Mouse (Mus musculus): ENCODE results near the gene Rpl38. TPM values are rescaled to one million over a fixed set of nuclear protein-coding genes. Genes with fewer than 3 reads are reported as not detected.
A peak's percentile ranks its signal among the peaks of the same experiment; 100 is the strongest.

Gene Rpl38
- polyA plus RNA-seq, 1 experiment from 2014 or later, result 754 TPM

GRCm38 (mm10) chr11:114692601-114693000 is 24.3 kb downstream of the Rpl38 start:
- H3K27ac ChIP-seq (replicated peaks), result no peak overlapping the region
- no peak for ATAC-seq (ENCODE audit: extremely low read depth, insufficient number of reproducible peaks, low FRiP score, low TSS enrichment)
- H3K4me1 ChIP-seq, result peaks cover 4% of the 10 kb centered on the region; the same call in 1 of the 2 replicates
- H3K4me3 ChIP-seq, result no peak overlapping the region
- 56% methylated on average over 7 of the region's 7 CpGs for WGBS
- H3K4me2 ChIP-seq, result no peak overlapping the region
- peaks cover 9% of the 10 kb centered on the region for H3K36me3 ChIP-seq
- no peak overlapping the region for H3K9ac ChIP-seq
- no peaks in the 10 kb centered on the region for H3K27me3 ChIP-seq (replicated peaks)
- 0 out of 2 replicates have a peak, but pooled peaks cover 2% of the 10 kb centered on the region for H3K9me3 ChIP-seq

GRCm38 (mm10) chr11:114693456-114693855 is 25.1 kb downstream of the Rpl38 start:
- Histone ChIP-seq H3K9ac (no peak overlapping the region), H3K36me3 (peaks cover 9% of the 10 kb centered on the region), H3K9me3 (0 out of 2 replicates have a peak, but pooled peaks cover 2% of the 10 kb centered on the region), H3K4me3 (no peak overlapping the region), H3K27me3 (replicated peaks) (no peaks in the 10 kb centered on the region), H3K27ac (replicated peaks) (no peak overlapping the region), H3K4me2 (no peak overlapping the region), H3K4me1 (peaks cover 4% of the 10 kb centered on the region; the same call in 1 of the 2 replicates)
- 78% methylated on average over 6 of the region's 6 CpGs for WGBS
- no peak for ATAC-seq (ENCODE audit: extremely low read depth, insufficient number of reproducible peaks, low FRiP score, low TSS enrichment)

- no peak for ATAC-seq (ENCODE audit: extremely low read depth, insufficient number of reproducible peaks, low FRiP score, low TSS enrichment)
- no peaks in the 10 kb centered on the region for H3K27me3 ChIP-seq (replicated peaks)
- H3K4me2 ChIP-seq, result no peak overlapping the region
- H3K9ac ChIP-seq, result no peak overlapping the region
- H3K4me3 ChIP-seq, result no peak overlapping the region
- H3K36me3 ChIP-seq, result peaks cover 9% of the 10 kb centered on the region
- 0 out of 2 replicates have a peak, but pooled peaks cover 2% of the 10 kb centered on the region for H3K9me3 ChIP-seq
- peaks cover 4% of the 10 kb centered on the region; the same call in 1 of the 2 replicates for H3K4me1 ChIP-seq
- H3K27ac ChIP-seq (replicated peaks), result no peak overlapping the region
- 77% methylated on average over 2 of the region's 2 CpGs for WGBS
These were observed 26.1 kb downstream of the Rpl38 start for GRCm38 (mm10) chr11:114694451-114694850.

- 89% methylated on average over 7 of the region's 7 CpGs for WGBS
These were observed 30.2 kb downstream of the Rpl38 start for GRCm38 (mm10) chr11:114698496-114698895.

GRCm38 (mm10) chr11:114699511-114699910 is 31.2 kb downstream of the Rpl38 start:
- Histone ChIP-seq H3K9ac (no peak overlapping the region), H3K4me1 (peaks cover 12% of the 10 kb centered on the region), H3K4me2 (no peak overlapping the region), H3K27me3 (replicated peaks) (no peaks in the 10 kb centered on the region), H3K27ac (replicated peaks) (no peak overlapping the region), H3K36me3 (peaks cover 9% of the 10 kb centered on the region), H3K4me3 (no peak overlapping the region), H3K9me3 (0 out of 2 replicates have a peak, but pooled peaks cover 2% of the 10 kb centered on the region)
- 68% methylated on average over 12 of the region's 12 CpGs for WGBS
- no peak for ATAC-seq (ENCODE audit: extremely low read depth, insufficient number of reproducible peaks, low FRiP score, low TSS enrichment)

More at GRCm38 (mm10) chr11:114698496-114698895, 30.2 kb downstream of the Rpl38 start:
- no peak overlapping the region for H3K27ac ChIP-seq (replicated peaks)
- peaks cover 2% of the 10 kb centered on the region; the same call in 1 of the 2 replicates for H3K4me1 ChIP-seq
- H3K4me3 ChIP-seq, result no peak overlapping the region
- no peak overlapping the region for H3K4me2 ChIP-seq
- no peak for ATAC-seq (ENCODE audit: extremely low read depth, insufficient number of reproducible peaks, low FRiP score, low TSS enrichment)
- H3K9me3 ChIP-seq, result 0 out of 2 replicates have a peak, but pooled peaks cover 2% of the 10 kb centered on the region
- H3K36me3 ChIP-seq, result peaks cover 9% of the 10 kb centered on the region
- no peak overlapping the region for H3K9ac ChIP-seq
- no peaks in the 10 kb centered on the region for H3K27me3 ChIP-seq (replicated peaks)

- Histone ChIP-seq H3K4me3 (no peak overlapping the region), H3K9ac (no peak overlapping the region), H3K9me3 (no peaks in the 10 kb centered on the region), H3K27me3 (replicated peaks) (no peaks in the 10 kb centered on the region), H3K4me2 (no peak overlapping the region), H3K36me3 (no peaks in the 10 kb centered on the region), H3K4me1 (peaks cover 14% of the 10 kb centered on the region), H3K27ac (replicated peaks) (no peak overlapping the region)
- ATAC-seq (ENCODE audit: extremely low read depth, insufficient number of reproducible peaks, low FRiP score, low TSS enrichment), result no peak
- 83% methylated on average over 15 of the region's 15 CpGs for WGBS
These were observed 34.1 kb downstream of the Rpl38 start for GRCm38 (mm10) chr11:114702311-114702995.

- Histone ChIP-seq H3K4me2 (no peak overlapping the region), H3K36me3 (no peaks in the 10 kb centered on the region), H3K9me3 (no peaks in the 10 kb centered on the region), H3K4me3 (no peak overlapping the region), H3K4me1 (peaks cover 14% of the 10 kb centered on the region), H3K27me3 (replicated peaks) (no peaks in the 10 kb centered on the region), H3K27ac (replicated peaks) (no peak overlapping the region), H3K9ac (no peak overlapping the region)
- WGBS, result 80% methylated on average over 6 of the region's 6 CpGs
- ATAC-seq (ENCODE audit: extremely low read depth, insufficient number of reproducible peaks, low FRiP score, low TSS enrichment), result no peak
These were observed 34.7 kb downstream of the Rpl38 start for GRCm38 (mm10) chr11:114702996-114703361.

- H3K27me3 ChIP-seq (replicated peaks), result no peaks in the 10 kb centered on the region
- WGBS, result 57% methylated on average over 22 of the region's 22 CpGs
- ATAC-seq (ENCODE audit: extremely low read depth, insufficient number of reproducible peaks, low FRiP score, low TSS enrichment), result no peak
- peaks cover 14% of the 10 kb centered on the region for H3K4me1 ChIP-seq
- no peak overlapping the region for H3K27ac ChIP-seq (replicated peaks)
- H3K9ac ChIP-seq, result 0 out of 2 replicates have a peak overlapping the region, but pooled peaks have one; percentile 19
- no peak overlapping the region for H3K4me3 ChIP-seq
- H3K9me3 ChIP-seq, result no peaks in the 10 kb centered on the region
- H3K36me3 ChIP-seq, result peaks cover 4% of the 10 kb centered on the region; the same call in 1 of the 2 replicates
- 0 out of 2 replicates have a peak overlapping the region, but pooled peaks have one; percentile 16 for H3K4me2 ChIP-seq
These were observed 36.0 kb downstream of the Rpl38 start for GRCm38 (mm10) chr11:114704071-114704913.

GRCm38 (mm10) chr11:114706358-114706757 is 38.0 kb downstream of the Rpl38 start:
- peaks cover 8% of the 10 kb centered on the region for H3K36me3 ChIP-seq
- peaks cover 14% of the 10 kb centered on the region for H3K4me1 ChIP-seq
- H3K9me3 ChIP-seq, result no peaks in the 10 kb centered on the region
- no peaks in the 10 kb centered on the region for H3K27me3 ChIP-seq (replicated peaks)
- WGBS, result 74% methylated on average over 5 of the region's 5 CpGs
- H3K4me2 ChIP-seq, result no peak overlapping the region
- no peak overlapping the region for H3K9ac ChIP-seq
- H3K4me3 ChIP-seq, result no peak overlapping the region
- H3K27ac ChIP-seq (replicated peaks), result no peak overlapping the region
- no peak for ATAC-seq (ENCODE audit: extremely low read depth, insufficient number of reproducible peaks, low FRiP score, low TSS enrichment)

GRCm38 (mm10) chr11:114711393-114711792 is 43.1 kb downstream of the Rpl38 start:
- Histone ChIP-seq H3K4me2 (no peak overlapping the region), H3K27me3 (replicated peaks) (no peaks in the 10 kb centered on the region), H3K4me3 (no peak overlapping the region), H3K36me3 (peaks cover 8% of the 10 kb centered on the region), H3K27ac (replicated peaks) (no peak overlapping the region), H3K4me1 (no peaks in the 10 kb centered on the region), H3K9ac (no peak overlapping the region), H3K9me3 (no peaks in the 10 kb centered on the region)
- WGBS, result 87% methylated on average over 3 of the region's 3 CpGs
- no peak for ATAC-seq (ENCODE audit: extremely low read depth, insufficient number of reproducible peaks, low FRiP score, low TSS enrichment)

GRCm38 (mm10) chr11:114711861-114712260 is 43.5 kb downstream of the Rpl38 start:
- Histone ChIP-seq H3K27ac (replicated peaks) (no peak overlapping the region), H3K4me2 (no peak overlapping the region), H3K36me3 (peaks cover 8% of the 10 kb centered on the region), H3K4me1 (no peaks in the 10 kb centered on the region), H3K9me3 (no peaks in the 10 kb centered on the region), H3K9ac (no peak overlapping the region), H3K4me3 (no peak overlapping the region), H3K27me3 (replicated peaks) (no peaks in the 10 kb centered on the region)
- 80% methylated on average over 12 of the region's 12 CpGs for WGBS
- ATAC-seq (ENCODE audit: extremely low read depth, insufficient number of reproducible peaks, low FRiP score, low TSS enrichment), result no peak

Measured in heart, embryonic 13.5 days (tissue).